Mouse (Mus musculus) heart, postnatal 10 days (tissue): Measurements from ENCODE around the gene Kmt2c. TPM values are rescaled to one million over a fixed set of nuclear protein-coding genes. Genes with fewer than 3 reads are reported as not detected.

ENCODE experiments used
- DNase-seq, 2 experiments: peaks; one replicate each; pipeline ENCODE4 v3.0.0; 2021
- intact Hi-C: fragments of 180-260 bp; cut with DNase I; formaldehyde crosslinking; loops from one replicate; pipeline ENCODE4 v1.15.1; 2025
- total RNA-seq, 2 experiments: library from RNA; stranded (reverse); gene quantifications; 2 replicates each; pipeline ENCODE4 v1.2.3; 2021

Kmt2c gene
- 10 to 100 TPM; 45.3 to 46.7 TPM for total RNA-seq

GRCm38 (mm10) chr5:25498346-25498820 is at the start of gene Kmt2c:
TSS of gene Kmt2c (minus strand) at chr5:25498783.
- intact Hi-C loops = loop anchor here (5.0 kb wide), 2 partner anchors 41 to 61 kb away; no protein-coding TSS in a partner anchor

GRCm38 (mm10) chr5:25546912-25547311 is 48.3 kb upstream of the Kmt2c start:
- intact Hi-C loops = no loop called here
- no peak for DNase-seq

More at GRCm38 (mm10) chr5:25498346-25498820, at the start of gene Kmt2c:
- peak; percentile 83 to 84 for DNase-seq

- intact Hi-C loops = no loop called here
These were observed 46.0 kb upstream of the Kmt2c start for GRCm38 (mm10) chr5:25544566-25544965.

GRCm38 (mm10) chr5:25544061-25544460 is 45.5 kb upstream of the Kmt2c start:
- intact Hi-C loops = no loop called here
- peak; percentile 64 to 66 for DNase-seq

More at GRCm38 (mm10) chr5:25544566-25544965, 46.0 kb upstream of the Kmt2c start:
- DNase-seq = peak; percentile 8 to 22

- intact Hi-C loops = no loop called here
- no peak for DNase-seq
These were observed 43.1 kb upstream of the Kmt2c start for GRCm38 (mm10) chr5:25541661-25542060.

GRCm38 (mm10) chr5:25540921-25541320 is 42.3 kb upstream of the Kmt2c start:
- DNase-seq = no peak
- intact Hi-C loops = no loop called here

- intact Hi-C loops = no loop called here
- DNase-seq = no peak
These were observed 41.8 kb upstream of the Kmt2c start for GRCm38 (mm10) chr5:25540412-25540811.

GRCm38 (mm10) chr5:25536921-25537409 is 38.4 kb upstream of the Kmt2c start:
- no peak for DNase-seq
- intact Hi-C loops = no loop called here

- no peak for DNase-seq
- intact Hi-C loops = no loop called here
These were observed 37.9 kb upstream of the Kmt2c start for GRCm38 (mm10) chr5:25536451-25536850.

GRCm38 (mm10) chr5:25535566-25535965 is 37.0 kb upstream of the Kmt2c start:
- intact Hi-C loops = no loop called here
- DNase-seq = no peak

- DNase-seq = no peak
- intact Hi-C loops = no loop called here
These were observed 34.7 kb upstream of the Kmt2c start for GRCm38 (mm10) chr5:25533298-25533697.

GRCm38 (mm10) chr5:25532256-25533147 is 33.9 kb upstream of the Kmt2c start:
- intact Hi-C loops = no loop called here
- peak in 1 of 2 experiments; percentile 14 for DNase-seq

- intact Hi-C loops = no loop called here
- no peak for DNase-seq
These were observed 32.0 kb upstream of the Kmt2c start for GRCm38 (mm10) chr5:25530629-25531028.

GRCm38 (mm10) chr5:25529529-25530421 is 31.2 kb upstream of the Kmt2c start:
- peak; percentile 100 for DNase-seq
- intact Hi-C loops = loop anchor here (1.0 to 5.0 kb wide), 2 partner anchors 30 to 92 kb away; no protein-coding TSS in a partner anchor

GRCm38 (mm10) chr5:25528851-25529528 is 30.4 kb upstream of the Kmt2c start:
- intact Hi-C loops = loop anchor here (1.0 to 5.0 kb wide), 2 partner anchors 30 to 92 kb away; no protein-coding TSS in a partner anchor
- no peak for DNase-seq

GRCm38 (mm10) chr5:25527971-25528370 is 29.4 kb upstream of the Kmt2c start:
- intact Hi-C loops = loop anchor here (5.0 kb wide), 1 partner anchor 91 kb away; no protein-coding TSS in a partner anchor
- DNase-seq = no peak

GRCm38 (mm10) chr5:25526926-25527325 is 28.3 kb upstream of the Kmt2c start:
- DNase-seq = peak; percentile 46 to 52
- intact Hi-C loops = loop anchor here (5.0 kb wide), 1 partner anchor 90 kb away; no protein-coding TSS in a partner anchor

GRCm38 (mm10) chr5:25526116-25526515 is 27.5 kb upstream of the Kmt2c start:
- DNase-seq = peak; percentile 38 to 39
- intact Hi-C loops = loop anchor here (5.0 kb wide), 1 partner anchor 89 kb away; no protein-coding TSS in a partner anchor

- intact Hi-C loops = no loop called here
- no peak for DNase-seq
These were observed 22.9 kb upstream of the Kmt2c start for GRCm38 (mm10) chr5:25521461-25521860.

- intact Hi-C loops = no loop called here
- no peak for DNase-seq
These were observed 21.2 kb upstream of the Kmt2c start for GRCm38 (mm10) chr5:25519820-25520219.
